Comparison of ENCODE assay signal across 25 mouse cellular contexts in the genomic region with DNA sequence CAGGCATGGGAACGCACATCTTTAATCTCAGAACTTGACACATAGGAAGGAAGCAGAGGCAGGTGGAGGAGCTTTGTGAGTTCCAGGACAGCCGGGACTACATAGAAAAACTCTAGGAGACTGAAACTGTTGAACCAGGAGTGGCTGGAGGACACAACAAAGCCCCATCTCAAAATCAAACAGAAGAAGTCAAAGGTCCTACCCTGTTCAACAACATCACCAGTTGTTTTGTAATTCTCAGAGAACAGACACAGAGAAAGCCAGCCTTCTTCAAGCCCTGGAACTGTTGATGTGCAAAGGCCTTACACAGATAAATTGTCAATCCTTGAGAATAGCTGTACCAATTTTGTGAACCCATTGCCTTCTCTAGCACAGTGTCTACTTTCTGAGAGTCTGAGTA. TPM values are rescaled to one million over a fixed set of nuclear protein-coding genes. Genes with fewer than 3 reads are reported as not detected.
DNase-seq lines count a peak whose midpoint lies in the region; ATAC-seq and TF ChIP-seq lines count a peak whose summit lies in the region.
"Had no signal": no experiment of that assay in that cellular context is flagged by ENCODE, and none has a peak within 500 bp of the region (broad histone marks: within the 10 kb centered on the region; RNA-seq: fewer than 3 reads in every experiment).

No protein-coding gene starts in this region.

- peak; percentile 45; the same call in 1 of the 2 replicates for ATAC-seq in liver, embryonic 13.5 days (ENCODE audit: low read depth)
- peak; percentile 77 for ATAC-seq in liver, embryonic 16.5 days (ENCODE audit: low read depth)
- ATAC-seq: activated CD4-positive, CD25-positive, alpha-beta regulatory T cell, adult 4 months; CD4-positive, CD25-positive, alpha-beta regulatory T cell, adult 4 months; forebrain, embryonic 13.5 days; forebrain, embryonic 15.5 days; Patski had no signal

- no peak overlapping the region for H3K4me3 ChIP-seq in liver, adult 2 months (ENCODE audit: insufficient read depth, low read depth, low read length)
- H3K4me3 ChIP-seq in liver, embryonic 13.5 days (replicated peaks) = no peak overlapping the region
- H3K4me3 ChIP-seq in liver, embryonic 16.5 days (ENCODE audit: low read depth, low read length) = no peak overlapping the region
- H3K4me3 ChIP-seq: embryonic facial prominence, embryonic 10.5 days; embryonic facial prominence, embryonic 12.5 days; forebrain, embryonic 13.5 days; forebrain, embryonic 15.5 days had no signal

- H3K9ac ChIP-seq in liver, adult 2 months (ENCODE audit: low read depth, low read length) = peak overlapping the region; percentile 36; the same call in 1 of the 2 replicates
- H3K9ac ChIP-seq in liver, embryonic 13.5 days = no peak overlapping the region
- H3K9ac ChIP-seq in liver, embryonic 16.5 days (ENCODE audit: low read depth, low read length) = no peak overlapping the region
- H3K9ac ChIP-seq: embryonic facial prominence, embryonic 12.5 days; forebrain, embryonic 13.5 days; forebrain, embryonic 15.5 days had no signal

- peak overlapping the region; percentile 87 for H3K27ac ChIP-seq in liver, adult 2 months (replicated peaks; ENCODE audit: insufficient read depth, low read depth, low read length)
- H3K27ac ChIP-seq in liver, embryonic 13.5 days = peak overlapping the region; percentile 34; the same call in 1 of the 2 replicates
- H3K27ac ChIP-seq in liver, embryonic 16.5 days (ENCODE audit: low read length) = peak overlapping the region; percentile 29
- H3K27ac ChIP-seq: embryonic facial prominence, embryonic 10.5 days; embryonic facial prominence, embryonic 12.5 days; forebrain, embryonic 13.5 days; forebrain, embryonic 15.5 days had no signal

- peaks cover 6% of the 10 kb centered on the region for H3K4me1 ChIP-seq in liver, adult 2 months (ENCODE audit: control insufficient read depth, insufficient read depth, low read length)
- no peaks in the 10 kb centered on the region for H3K4me1 ChIP-seq in liver, embryonic 13.5 days (replicated peaks)
- no peaks in the 10 kb centered on the region for H3K4me1 ChIP-seq in liver, embryonic 16.5 days (ENCODE audit: control insufficient read depth, low read depth, low read length)
- H3K4me1 ChIP-seq: embryonic facial prominence, embryonic 10.5 days; embryonic facial prominence, embryonic 12.5 days; forebrain, embryonic 13.5 days; forebrain, embryonic 15.5 days had no signal

- TF ChIP-seq POLR2A in liver, adult 2 months (IDR thresholded peaks at IDR 0.05; ENCODE audit: extremely low read depth, insufficient read depth, low read length) = no peak

- no peaks in the 10 kb centered on the region for H3K9me3 ChIP-seq in liver, embryonic 13.5 days (replicated peaks)
- no peaks in the 10 kb centered on the region for H3K9me3 ChIP-seq in liver, embryonic 16.5 days (replicated peaks; ENCODE audit: control insufficient read depth, low read length)
- H3K9me3 ChIP-seq: embryonic facial prominence, embryonic 10.5 days; embryonic facial prominence, embryonic 12.5 days; forebrain, embryonic 13.5 days; forebrain, embryonic 15.5 days; G1E had no signal

- no peaks in the 10 kb centered on the region for H3K27me3 ChIP-seq in liver, adult 2 months (ENCODE audit: control insufficient read depth, insufficient read depth, low read length)
- no peaks in the 10 kb centered on the region for H3K27me3 ChIP-seq in liver, embryonic 13.5 days
- H3K27me3 ChIP-seq in liver, embryonic 16.5 days (ENCODE audit: control insufficient read depth, insufficient read depth, low read depth, low read length) = no peaks in the 10 kb centered on the region
- H3K27me3 ChIP-seq: CH12.LX; embryonic facial prominence, embryonic 12.5 days; forebrain, embryonic 13.5 days; forebrain, embryonic 15.5 days had no signal

- WGBS in liver, adult 2 months = 31% methylated on average over 2 of the region's 2 CpGs
- 59% methylated on average over 2 of the region's 2 CpGs for WGBS in liver, embryonic 13.5 days (ENCODE audit: insufficient replicate concordance)
- WGBS in liver, embryonic 16.5 days (ENCODE audit: insufficient replicate concordance) = 51% methylated on average over 2 of the region's 2 CpGs

- peak; percentile 90 for DNase-seq in liver, adult 2 months (ENCODE audit: extremely low read depth, low read depth, low spot score)
- no peak for DNase-seq in liver
- no peak for DNase-seq in liver, embryonic 13.5 days
- no peak for DNase-seq in thymus, postnatal 14 days
- DNase-seq in layer of hippocampus, adult 9-11 months = no peak
- no peak for DNase-seq in ovary, adult 18-20 months (ENCODE audit: low spot score)
- DNase-seq: adrenal gland, adult 8-10 months; adrenal gland, postnatal 25 days; B cell, adult 2 months; cerebellum, adult 11 months; cerebellum, adult 18-20 months; cerebellum, adult 8-10 months; cerebellum, adult 9-11 months; cerebellum, postnatal 14 days; cerebellum, postnatal 36 days had no signal

- no peak overlapping the region for H3K4me2 ChIP-seq in liver, embryonic 13.5 days
- no peak overlapping the region for H3K4me2 ChIP-seq in liver, embryonic 16.5 days (ENCODE audit: low read depth, low read length)
- H3K4me2 ChIP-seq: embryonic facial prominence, embryonic 12.5 days; forebrain, embryonic 13.5 days; forebrain, embryonic 15.5 days had no signal

- TF ChIP-seq CTCF in liver, adult 2 months (IDR thresholded peaks at IDR 0.05; ENCODE audit: low read depth, low read length) = no peak

- peaks cover 4% of the 10 kb centered on the region; the same call in 1 of the 2 replicates for H3K79me2 ChIP-seq in liver, adult 2 months (ENCODE audit: control insufficient read depth, insufficient read depth, low read length)

- peaks cover 1% of the 10 kb centered on the region; the same call in 1 of the 2 replicates for H3K36me3 ChIP-seq in liver, adult 2 months (ENCODE audit: control insufficient read depth, insufficient read depth, low read length)
- H3K36me3 ChIP-seq in liver, embryonic 13.5 days = no peaks in the 10 kb centered on the region
- no peaks in the 10 kb centered on the region for H3K36me3 ChIP-seq in liver, embryonic 16.5 days (ENCODE audit: control insufficient read depth, insufficient read depth)
- H3K36me3 ChIP-seq: embryonic facial prominence, embryonic 10.5 days; embryonic facial prominence, embryonic 12.5 days; forebrain, embryonic 15.5 days; G1E had no signal

RNA-seq across cellular contexts. Expression of gene Grb14, which starts 29.7 kb away (rescaled TPM):
- 43.8 and 47.6 TPM in 2 replicates for total RNA-seq in liver, adult 2 months (2014; rRNA removed)
- polyA plus RNA-seq in liver, adult 2 months (2012; rRNA removed) = 16.1 and 17.6 TPM in 2 replicates
- polyA plus RNA-seq in liver, embryonic 13.5 days (2015; fragmentation: Nextera tagmentation; extraction: Ambion mirVana) = 5.6 and 7.0 TPM in 2 replicates
- 9.3 and 11.0 TPM in 2 replicates for polyA plus RNA-seq in liver, embryonic 16.5 days (2015; fragmentation: Nextera tagmentation; extraction: Ambion mirVana)
- polyA plus RNA-seq: activated CD4-positive, CD25-positive, alpha-beta regulatory T cell, adult 4 months; CD4-positive, CD25-positive, alpha-beta regulatory T cell, adult 4 months; G1E had no signal

Comparison
In these comparisons a context has a peak if more than half of its experiments do, and no peak if none do; other contexts are left out.
1. H3K27ac ChIP-seq: peak in every context shown above with its lines; median percentile 87 in liver, adult 2 months; 34 in liver, embryonic 13.5 days; 29 in liver, embryonic 16.5 days.